Mouse (Mus musculus) stomach, embryonic 16.5 days (tissue): ENCODE data around the gene Ldah. TPM values are rescaled to one million over a fixed set of nuclear protein-coding genes. Genes with fewer than 3 reads are reported as not detected.

Experiments
- ATAC-seq: fragments of 200-750 bp; cut with Nextera tagmentation; 2 replicates; pipeline ENCODE4 v1.8.0; 2017; ENCODE audit warnings: moderate number of reproducible peaks, moderate TSS enrichment; ENCODE audit not compliant: insufficient read depth, low FRiP score
- H3K27ac ChIP-seq: fragments of 300-500 bp; sonication (generic); 2 replicates; pipeline ENCODE4 v1.5.1; 2014; ENCODE audit warnings: low read length
- H3K27me3 ChIP-seq: fragments of 300-500 bp; sonication (generic); 2 replicates; pipeline ENCODE4 v1.6.1; 2014; ENCODE audit warnings: low read length, control low read depth, mixed read lengths; ENCODE audit not compliant: control insufficient read depth, insufficient read depth
- H3K36me3 ChIP-seq: fragments of 300-500 bp; sonication (generic); 2 replicates; pipeline ENCODE4 v1.6.1; 2014; ENCODE audit warnings: low read length; ENCODE audit not compliant: control insufficient read depth, insufficient read depth
- H3K4me1 ChIP-seq: fragments of 300-500 bp; sonication (generic); 2 replicates; pipeline ENCODE4 v1.6.1; 2014; ENCODE audit warnings: low read length, control low read depth, mixed read lengths; ENCODE audit not compliant: control insufficient read depth, insufficient read depth
- H3K4me2 ChIP-seq: fragments of 300-500 bp; sonication (generic); 2 replicates; pipeline ENCODE4 v1.6.1; 2014; ENCODE audit warnings: low read depth, low read length, mixed read lengths
- H3K4me3 ChIP-seq: fragments of 300-500 bp; sonication (generic); replicated peaks from 2 replicates; pipeline ENCODE4 v1.5.1; 2014; ENCODE audit warnings: mild to moderate bottlenecking, low read length
- H3K9ac ChIP-seq: fragments of 300-500 bp; sonication (generic); 2 replicates; pipeline ENCODE4 v1.6.1; 2014; ENCODE audit warnings: low read length
- H3K9me3 ChIP-seq: fragments of 300-500 bp; sonication (generic); replicated peaks from 2 replicates; pipeline ENCODE4 v1.6.1; 2016; ENCODE audit warnings: low read length, control low read depth; ENCODE audit not compliant: control insufficient read depth
- WGBS: fragments of 180-500 bp; shearing (Covaris S2); extraction: QIAGEN DNeasy Blood & Tissue Kit; methylation state at CpG from one replicate; pipeline ENCODE4 v1.1.7; 2014; 5-methylcytosine and 5-hydroxymethylcytosine counted together
- polyA plus RNA-seq: library from polyadenylated mRNA; unstranded; fragments of >200 nt; fragmentation: Nextera tagmentation; extraction: Ambion mirVana; gene quantifications from 2 replicates; pipeline ENCODE4 v1.2.1, GENCODE M21; 2015

The Ldah gene
- polyA plus RNA-seq, 1 experiment from 2014 or later: 56.6 TPM

DNA sequence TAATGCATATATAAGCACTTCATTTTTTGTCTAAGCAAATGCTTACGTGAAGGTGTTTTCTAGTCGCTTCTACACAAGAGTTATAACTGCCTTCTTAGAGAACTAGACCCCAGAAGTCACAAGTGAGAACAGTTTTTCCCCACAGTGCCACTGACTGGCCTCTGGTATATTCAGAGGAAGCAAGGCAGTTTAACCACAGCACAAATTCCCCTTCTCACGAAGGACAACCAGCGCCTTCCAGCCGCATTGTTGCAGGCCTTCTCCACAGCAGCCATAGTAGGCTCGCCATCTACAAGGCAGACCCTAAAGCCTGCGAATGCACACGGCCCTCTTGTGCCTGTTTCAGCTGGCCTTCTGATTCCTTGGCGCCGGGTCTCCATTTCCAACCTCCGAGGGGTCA lies 61.7 kb downstream of the Ldah start:
- Histone ChIP-seq H3K9me3 (no peaks in the 10 kb centered on the region), H3K27ac (no peak overlapping the region), H3K4me3 (no peak overlapping the region), H3K9ac (no peak overlapping the region), H3K4me1 (no peaks in the 10 kb centered on the region; the same call in 1 of the 2 replicates), H3K27me3 (no peaks in the 10 kb centered on the region), H3K4me2 (no peak overlapping the region), H3K36me3 (no peaks in the 10 kb centered on the region)
- 92% methylated on average over 11 of the region's 11 CpGs for WGBS
- no peak for ATAC-seq

DNA sequence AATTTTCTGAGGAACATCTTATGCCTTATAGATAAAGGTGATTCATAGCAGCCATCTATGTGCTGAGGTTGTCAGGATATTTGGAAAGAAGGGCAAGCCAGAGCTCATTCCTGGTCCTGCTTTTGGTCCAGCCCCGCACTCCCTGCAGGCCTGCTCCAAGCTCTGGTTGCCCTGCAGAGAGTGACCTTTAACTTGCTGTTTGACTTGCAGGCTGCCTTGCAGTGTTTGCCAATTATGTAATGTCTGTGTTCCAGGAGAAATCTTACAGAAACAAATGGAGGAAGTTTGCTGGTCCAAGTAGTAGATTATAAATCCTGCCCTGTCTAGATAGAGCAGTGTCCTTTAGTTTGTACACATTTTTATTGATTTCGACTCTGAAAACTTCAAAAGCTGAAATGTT lies 63.5 kb downstream of the Ldah start:
- Histone ChIP-seq H3K4me1 (no peaks in the 10 kb centered on the region; the same call in 1 of the 2 replicates), H3K9me3 (no peaks in the 10 kb centered on the region), H3K4me2 (no peak overlapping the region), H3K9ac (no peak overlapping the region), H3K27ac (no peak overlapping the region), H3K36me3 (no peaks in the 10 kb centered on the region), H3K4me3 (no peak overlapping the region), H3K27me3 (no peaks in the 10 kb centered on the region)
- no peak for ATAC-seq
- WGBS: 81% methylated on average over 2 of the region's 2 CpGs

DNA sequence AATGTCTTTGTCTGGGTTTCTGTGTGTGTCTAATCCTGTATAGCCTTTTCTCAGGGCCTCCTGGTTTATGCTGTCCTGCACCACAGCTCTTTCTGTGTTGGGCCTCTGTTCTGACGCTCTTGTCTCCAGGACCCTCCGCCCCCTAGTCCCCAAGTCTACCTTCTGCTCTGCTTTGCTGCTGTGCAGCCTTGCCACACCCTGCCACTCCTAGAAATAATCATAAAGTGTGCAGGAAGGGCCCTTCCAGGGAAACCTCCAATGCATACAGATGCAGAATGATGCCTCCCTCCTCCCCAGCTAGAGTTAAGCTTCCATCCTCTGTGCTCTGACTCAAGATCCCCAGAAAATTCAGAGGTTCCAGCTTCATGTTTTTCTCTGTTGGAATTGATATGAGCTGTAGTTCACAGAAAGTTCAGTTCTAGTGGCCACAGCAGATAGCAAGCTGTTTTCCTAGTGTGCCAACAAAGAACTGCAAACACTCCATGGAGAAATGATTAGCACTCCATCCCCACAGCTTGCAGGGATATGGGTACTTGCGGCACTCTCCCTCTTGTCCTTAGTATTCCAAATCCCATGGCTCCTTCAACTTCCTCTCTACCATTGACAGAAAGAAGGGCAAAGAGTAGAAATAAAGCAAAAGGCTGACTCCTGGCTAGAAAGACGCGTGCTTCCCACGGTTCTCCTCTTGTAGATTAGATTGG lies 65.7 kb downstream of the Ldah start:
- H3K36me3 ChIP-seq: no peaks in the 10 kb centered on the region
- no peak for ATAC-seq
- no peak overlapping the region for H3K4me3 ChIP-seq
- no peak overlapping the region for H3K9ac ChIP-seq
- no peak overlapping the region for H3K27ac ChIP-seq
- H3K4me1 ChIP-seq: no peaks in the 10 kb centered on the region
- H3K9me3 ChIP-seq: no peaks in the 10 kb centered on the region
- H3K27me3 ChIP-seq: no peaks in the 10 kb centered on the region
- WGBS: 81% methylated on average over 6 of the region's 6 CpGs
- H3K4me2 ChIP-seq: no peak overlapping the region

DNA sequence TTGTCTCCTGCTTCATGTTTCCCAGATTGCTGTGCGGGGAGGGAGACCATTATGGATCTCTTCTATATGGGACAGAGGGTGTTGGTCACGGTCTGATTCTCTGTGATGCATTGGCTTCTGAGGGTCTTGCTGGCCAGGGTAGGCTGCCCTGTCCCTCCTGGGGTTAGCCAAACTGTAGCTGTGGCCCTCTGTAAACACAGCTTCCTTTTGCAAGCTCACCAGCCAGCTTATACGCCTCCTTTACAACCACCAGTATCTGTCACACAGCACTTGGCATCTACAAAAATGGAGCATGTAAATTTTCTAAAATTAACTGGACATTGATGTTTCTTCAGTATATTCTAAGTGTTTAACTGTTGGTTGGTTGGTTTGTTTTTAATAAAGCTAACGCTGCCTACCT lies 67.5 kb downstream of the Ldah start:
- ATAC-seq: no peak
- no peak overlapping the region for H3K4me3 ChIP-seq

DNA sequence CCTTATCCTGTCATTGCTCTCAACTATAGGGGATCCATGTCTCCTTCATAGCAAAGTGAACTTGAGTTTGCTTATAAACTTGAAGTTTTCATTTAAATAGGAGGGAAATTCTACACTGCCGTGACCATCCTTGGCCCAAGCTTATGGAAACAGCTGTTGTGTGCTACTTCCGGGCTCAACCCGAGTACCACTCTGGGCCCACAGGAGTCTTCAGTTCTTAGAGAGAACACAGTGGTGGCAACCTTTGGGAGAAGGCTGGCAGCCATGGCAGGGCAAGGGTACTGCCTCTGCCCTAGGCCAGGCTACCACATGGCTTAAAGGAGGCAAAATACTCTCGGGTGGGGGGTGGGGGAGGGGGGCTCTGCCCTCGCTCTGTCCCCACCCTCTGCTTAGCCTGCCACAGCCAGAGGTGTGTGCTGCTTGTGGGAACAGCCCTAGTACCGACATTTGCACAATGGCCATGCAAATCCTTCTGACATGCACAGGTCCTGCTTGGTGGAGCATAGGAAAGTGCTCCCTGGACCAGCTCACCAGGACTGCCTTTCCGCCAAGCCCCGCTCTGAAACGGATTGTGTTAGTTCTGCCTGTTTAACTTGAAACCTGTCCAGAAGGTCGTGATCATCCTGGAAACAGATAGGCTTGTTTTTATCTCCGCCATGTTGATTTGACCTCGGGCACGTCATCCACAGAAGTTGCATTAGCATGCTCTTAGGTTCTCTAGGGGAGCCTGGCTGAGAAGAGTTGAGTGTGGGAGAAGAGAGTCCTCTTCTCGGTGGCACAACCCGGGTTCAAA lies 73.5 kb downstream of the Ldah start:
- Histone ChIP-seq H3K9ac (no peak overlapping the region), H3K9me3 (no peaks in the 10 kb centered on the region), H3K4me2 (no peak overlapping the region), H3K4me1 (no peaks in the 10 kb centered on the region), H3K27me3 (no peaks in the 10 kb centered on the region), H3K36me3 (0 out of 2 replicates have a peak, but pooled peaks cover 4% of the 10 kb centered on the region), H3K27ac (no peak overlapping the region), H3K4me3 (no peak overlapping the region)
- no peak for ATAC-seq
- 83% methylated on average over 15 of the region's 15 CpGs for WGBS

More for the DNA sequence above, 67.5 kb downstream of the Ldah start:
- H3K9me3 ChIP-seq: no peaks in the 10 kb centered on the region
- no peaks in the 10 kb centered on the region for H3K36me3 ChIP-seq
- H3K4me1 ChIP-seq: no peaks in the 10 kb centered on the region
- H3K9ac ChIP-seq: no peak overlapping the region
- H3K27me3 ChIP-seq: no peaks in the 10 kb centered on the region
- no peak overlapping the region for H3K27ac ChIP-seq
- no peak overlapping the region for H3K4me2 ChIP-seq
- WGBS: 91% methylated on average over 4 of the region's 4 CpGs

DNA sequence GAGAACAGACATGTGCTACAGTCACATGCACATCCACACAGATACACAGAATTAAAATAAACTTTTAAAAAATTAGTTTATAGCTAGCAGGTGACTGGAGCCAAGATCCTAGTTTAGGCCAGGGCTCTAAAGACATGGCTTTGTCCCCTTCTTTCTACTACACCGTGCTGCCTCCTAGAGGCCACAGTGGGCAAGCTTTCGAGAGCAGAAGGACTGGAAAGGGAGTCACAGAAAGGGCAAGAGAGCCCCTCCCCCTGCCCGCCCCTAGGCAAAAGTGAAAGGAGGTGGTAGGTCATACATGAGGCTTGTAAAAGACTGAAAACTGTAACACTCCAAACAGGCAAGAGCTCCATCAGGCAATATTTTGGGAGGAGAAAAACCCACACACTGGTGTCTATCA lies 80.1 kb downstream of the Ldah start:
- ATAC-seq: no peak

DNA sequence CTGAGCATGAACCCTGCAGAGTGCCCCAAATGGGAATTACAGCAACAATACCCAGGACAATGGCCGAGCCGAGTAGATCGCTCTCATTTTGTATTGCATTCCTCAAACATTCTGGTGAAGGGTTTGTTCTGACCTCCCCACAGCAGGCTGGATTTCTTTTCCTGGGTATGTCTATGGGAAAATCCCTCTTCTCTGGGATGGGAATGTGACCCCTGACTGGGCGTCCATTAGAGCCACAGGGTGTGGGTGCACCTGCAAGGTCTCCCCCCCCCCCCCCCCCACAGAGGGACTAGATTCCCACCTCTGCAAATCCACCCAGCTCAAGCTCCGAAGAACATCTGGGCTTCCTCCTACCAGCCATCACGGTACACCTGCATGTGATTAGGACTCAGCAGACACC lies 81.2 kb downstream of the Ldah start:
- 79% methylated on average over 6 of the region's 6 CpGs for WGBS
- Histone ChIP-seq H3K27me3 (no peaks in the 10 kb centered on the region), H3K4me3 (no peak overlapping the region), H3K36me3 (0 out of 2 replicates have a peak, but pooled peaks cover 4% of the 10 kb centered on the region), H3K4me2 (no peak overlapping the region), H3K4me1 (no peaks in the 10 kb centered on the region), H3K9ac (no peak overlapping the region), H3K27ac (no peak overlapping the region), H3K9me3 (no peaks in the 10 kb centered on the region)
- ATAC-seq: no peak

More for the DNA sequence above, 80.1 kb downstream of the Ldah start:
- H3K4me2 ChIP-seq: no peak overlapping the region
- H3K36me3 ChIP-seq: 0 out of 2 replicates have a peak, but pooled peaks cover 4% of the 10 kb centered on the region
- H3K4me1 ChIP-seq: no peaks in the 10 kb centered on the region
- no peaks in the 10 kb centered on the region for H3K27me3 ChIP-seq
- no peak overlapping the region for H3K4me3 ChIP-seq
- no peak overlapping the region for H3K9ac ChIP-seq
- 54% methylated on average over 3 of the region's 3 CpGs for WGBS
- no peak overlapping the region for H3K27ac ChIP-seq
- H3K9me3 ChIP-seq: no peaks in the 10 kb centered on the region

DNA sequence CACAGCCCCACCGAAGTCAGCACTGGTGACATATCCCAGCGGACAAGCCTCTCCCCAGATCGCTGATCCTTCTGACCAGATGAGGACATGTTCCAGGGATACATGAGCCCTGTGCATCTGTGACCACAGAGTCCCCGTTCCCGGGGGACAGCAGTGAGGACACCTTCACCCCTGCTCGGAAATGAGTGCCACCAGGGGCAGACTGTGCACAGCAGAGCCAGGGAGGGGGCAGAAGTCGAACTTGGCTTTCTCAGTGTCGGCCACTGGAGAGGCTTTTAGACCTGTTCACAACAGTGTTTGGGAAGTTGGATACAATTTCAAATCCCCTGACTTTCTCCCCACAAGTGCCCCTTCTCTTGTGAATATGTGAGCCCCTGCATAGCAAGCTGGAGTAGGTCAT lies 81.6 kb downstream of the Ldah start:
- H3K9ac ChIP-seq: no peak overlapping the region
- H3K4me1 ChIP-seq: no peaks in the 10 kb centered on the region
- no peak overlapping the region for H3K27ac ChIP-seq
- no peak for ATAC-seq
- H3K36me3 ChIP-seq: 0 out of 2 replicates have a peak, but pooled peaks cover 2% of the 10 kb centered on the region
- no peak overlapping the region for H3K4me2 ChIP-seq
- 86% methylated on average over 8 of the region's 8 CpGs for WGBS
- H3K9me3 ChIP-seq: no peaks in the 10 kb centered on the region
- no peaks in the 10 kb centered on the region for H3K27me3 ChIP-seq
- no peak overlapping the region for H3K4me3 ChIP-seq

DNA sequence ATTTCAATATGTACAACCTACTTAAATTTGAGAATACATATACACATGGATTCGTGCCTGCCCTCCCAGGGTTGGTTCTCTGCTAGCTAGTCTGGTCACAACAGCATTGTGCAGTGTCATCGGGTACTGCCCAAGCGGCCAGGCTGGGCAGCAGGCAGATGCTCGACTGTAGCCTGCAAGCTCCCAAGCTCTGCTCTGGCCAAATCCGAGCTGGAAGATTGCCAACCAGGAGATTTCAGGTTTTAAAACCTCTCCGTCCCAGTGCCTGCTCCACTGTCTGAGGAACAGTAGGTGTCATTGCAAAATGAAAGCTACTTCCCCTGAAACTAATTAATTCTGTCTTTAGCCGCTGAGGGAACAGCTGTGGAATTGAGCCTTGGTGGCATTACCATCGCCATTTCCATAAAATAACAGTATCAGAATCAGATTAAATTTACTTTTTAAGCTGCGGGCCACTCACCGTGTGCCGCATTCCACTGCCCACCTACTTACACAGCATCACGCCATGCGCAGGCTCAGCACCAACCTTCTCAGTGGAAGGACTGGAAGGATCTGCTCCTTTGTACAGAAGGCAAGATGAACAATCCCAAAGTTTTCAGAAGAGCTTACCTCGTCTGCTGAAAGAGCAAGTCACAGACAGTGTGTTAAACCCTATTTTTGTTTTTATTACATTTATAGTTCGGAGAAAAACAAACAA lies 83.4 kb downstream of the Ldah start:
- 66% methylated on average over 15 of the region's 15 CpGs for WGBS

More for the DNA sequence above, 83.4 kb downstream of the Ldah start:
- no peak for ATAC-seq
- no peak overlapping the region for H3K9ac ChIP-seq
- H3K27ac ChIP-seq: no peak overlapping the region
- peaks cover 8% of the 10 kb centered on the region for H3K27me3 ChIP-seq
- no peaks in the 10 kb centered on the region for H3K36me3 ChIP-seq
- H3K4me2 ChIP-seq: no peak overlapping the region
- no peaks in the 10 kb centered on the region for H3K9me3 ChIP-seq
- no peak overlapping the region for H3K4me3 ChIP-seq
- H3K4me1 ChIP-seq: no peaks in the 10 kb centered on the region
